Mouse (Mus musculus) heart, adult 2 months (tissue): ENCODE measurements around the gene Palm. TPM values are rescaled to one million over a fixed set of nuclear protein-coding genes. Genes with fewer than 3 reads are reported as not detected.

ENCODE experiments used
- DNase-seq, 2 experiments: peaks; one replicate each; pipeline ENCODE4 v3.0.0; 2021
- H3K27ac ChIP-seq: fragments of 200-600 bp; 2 replicates; pipeline ENCODE4 v1.8.1; 2022
- H3K27me3 ChIP-seq: fragments of 200-500 bp; 2 replicates; pipeline ENCODE4 v1.6.1; 2012; ENCODE audit warnings: mild to moderate bottlenecking, low read length, inconsistent platforms, mixed read lengths; ENCODE audit not compliant: control insufficient read depth, insufficient read depth
- H3K36me3 ChIP-seq: fragments of 200-500 bp; 2 replicates; pipeline ENCODE4 v1.6.1; 2012; ENCODE audit warnings: low read length, inconsistent platforms; ENCODE audit not compliant: control insufficient read depth, insufficient read depth
- H3K4me1 ChIP-seq: fragments of 200-500 bp; 2 replicates; pipeline ENCODE4 v1.6.1; 2011; ENCODE audit warnings: low read length; ENCODE audit not compliant: control insufficient read depth, insufficient read depth
- H3K4me3 ChIP-seq: fragments of 200-600 bp; 2 replicates; pipeline ENCODE4 v1.8.1; 2022
- H3K79me2 ChIP-seq: fragments of 200-500 bp; replicated peaks from 2 replicates; pipeline ENCODE4 v1.6.1; 2012; ENCODE audit warnings: mild to moderate bottlenecking, inconsistent platforms, low read length, moderate library complexity, mixed read lengths; ENCODE audit not compliant: control insufficient read depth, insufficient read depth
- H3K9ac ChIP-seq: fragments of 200-500 bp; 2 replicates; pipeline ENCODE4 v1.6.1; 2012; ENCODE audit warnings: low read depth, mild to moderate bottlenecking, control low read depth, inconsistent platforms, low read length, mixed read lengths
- CTCF ChIP-seq: fragments of 200-600 bp; IDR thresholded peaks from 2 replicates; pipeline ENCODE4 v1.8.1; 2022; ENCODE audit warnings: antibody characterized with exemption, mild to moderate bottlenecking, moderate library complexity
- EP300 ChIP-seq: fragments of 200-500 bp; IDR thresholded peaks from 2 replicates; pipeline ENCODE4 v1.6.1; 2011; ENCODE audit warnings: low read depth, low read length, control low read depth; ENCODE audit not compliant: insufficient read depth
- POLR2A ChIP-seq: fragments of 200-500 bp; IDR thresholded peaks from 2 replicates; pipeline ENCODE4 v1.6.1; 2011; ENCODE audit warnings: mild to moderate bottlenecking, low read depth, low read length, control low read depth; ENCODE audit not compliant: insufficient read depth
- WGBS: fragments of 180-500 bp; shearing (Covaris S2); methylation state at CpG from one replicate; pipeline ENCODE4 v1.1.7; 2018; 5-methylcytosine and 5-hydroxymethylcytosine counted together
- intact Hi-C: fragments of 180-260 bp; cut with DNase I; formaldehyde crosslinking; loops from one replicate; pipeline ENCODE4 v1.15.1; 2025
- polyA plus RNA-seq: library from polyadenylated mRNA; depleted of rRNA; stranded (reverse); fragments of >200 nt; gene quantifications from 2 replicates; pipeline ENCODE4 v1.2.3, GENCODE M21; 2012
- total RNA-seq, 2 experiments: library from RNA; stranded (reverse); gene quantifications; 2 replicates each; pipeline ENCODE4 v1.2.3; 2021

Gene Palm
- total and polyA plus RNA-seq, 3 experiments, result 31.4 to 55.6 (median 51.4) TPM

GRCm38 (mm10) chr10:79774486-79775279, 18.7 kb upstream of the Palm start:
- no peaks in the 10 kb centered on the region for H3K79me2 ChIP-seq
- intact Hi-C loops, result no loop called here
- H3K9ac ChIP-seq, result no peak overlapping the region
- H3K4me1 ChIP-seq, result peaks cover 1% of the 10 kb centered on the region
- peak; percentile 59 for TF ChIP-seq CTCF
- no peak for TF ChIP-seq EP300
- no peaks in the 10 kb centered on the region for H3K27me3 ChIP-seq
- H3K27ac ChIP-seq, result no peak overlapping the region
- H3K4me3 ChIP-seq, result no peak overlapping the region
- peak in 1 of 2 experiments; percentile 22 for DNase-seq
- 51% methylated on average over 5 of the region's 5 CpGs for WGBS
- no peaks in the 10 kb centered on the region for H3K36me3 ChIP-seq

- peak; percentile 48 to 59 for DNase-seq
- WGBS, result 6% methylated on average over 39 of the region's 39 CpGs
Measured at GRCm38 (mm10) chr10:79777103-79777531, 16.3 kb upstream of the Palm start, which contains the start of gene Fstl3. Fstl3 (plus strand) TSS chr10:79777272.

GRCm38 (mm10) chr10:79778006-79778405, 15.4 kb upstream of the Palm start:
- 8% methylated on average over 15 of the region's 15 CpGs for WGBS
- no peaks in the 10 kb centered on the region for H3K36me3 ChIP-seq
- TF ChIP-seq EP300, result no peak
- no peak for TF ChIP-seq CTCF
- no peak for TF ChIP-seq POLR2A
- no peak overlapping the region; the same call in 1 of the 2 replicates for H3K27ac ChIP-seq
- H3K9ac ChIP-seq, result no peak overlapping the region; the same call in 1 of the 2 replicates
- H3K4me1 ChIP-seq, result peaks cover 4% of the 10 kb centered on the region
- H3K79me2 ChIP-seq, result no peaks in the 10 kb centered on the region
- intact Hi-C loops, result no loop called here
- DNase-seq, result peak; percentile 56 to 63
- no peaks in the 10 kb centered on the region for H3K27me3 ChIP-seq
- H3K4me3 ChIP-seq, result no peak overlapping the region; the same call in 1 of the 2 replicates

More at GRCm38 (mm10) chr10:79777103-79777531, 16.3 kb upstream of the Palm start, which contains the start of gene Fstl3:
- no peaks in the 10 kb centered on the region for H3K79me2 ChIP-seq
- no peak for TF ChIP-seq POLR2A
- no peak for TF ChIP-seq CTCF
- no peak for TF ChIP-seq EP300
- H3K27ac ChIP-seq, result peak within 1 kb of the TSS; percentile 17
- peak within 1 kb of the TSS; percentile 71 for H3K9ac ChIP-seq
- no peaks in the 10 kb centered on the region for H3K27me3 ChIP-seq
- peak within 1 kb of the TSS; percentile 34; the same call in 1 of the 2 replicates for H3K4me3 ChIP-seq
- intact Hi-C loops, result no loop called here
- H3K36me3 ChIP-seq, result no peaks in the 10 kb centered on the region
- H3K4me1 ChIP-seq, result peaks cover 4% of the 10 kb centered on the region

- Histone ChIP-seq H3K4me1 (peaks cover 4% of the 10 kb centered on the region), H3K79me2 (no peaks in the 10 kb centered on the region), H3K36me3 (no peaks in the 10 kb centered on the region), H3K4me3 (no peak overlapping the region), H3K27ac (no peak overlapping the region), H3K9ac (no peak overlapping the region), H3K27me3 (no peaks in the 10 kb centered on the region)
- DNase-seq, result no peak
- intact Hi-C loops, result no loop called here
- 35% methylated on average over 2 of the region's 2 CpGs for WGBS
- TF ChIP-seq CTCF (no peak), EP300 (no peak), POLR2A (no peak)
Measured at GRCm38 (mm10) chr10:79779193-79779592, 14.2 kb upstream of the Palm start.

- Histone ChIP-seq H3K9ac (peak overlapping the region; percentile 63), H3K36me3 (no peaks in the 10 kb centered on the region), H3K4me1 (peaks cover 4% of the 10 kb centered on the region), H3K79me2 (no peaks in the 10 kb centered on the region), H3K4me3 (peak overlapping the region; percentile 49), H3K27ac (no peak overlapping the region; the same call in 1 of the 2 replicates), H3K27me3 (no peaks in the 10 kb centered on the region)
- intact Hi-C loops, result loop anchor here (5.0 kb wide), 2 partner anchors 37 to 73 kb away; no protein-coding TSS in a partner anchor
- TF ChIP-seq POLR2A (no peak), CTCF (peak; percentile 80), EP300 (0 out of 2 replicates have a peak, but pooled peaks have one; percentile 41)
- DNase-seq, result peak; percentile 94
- 3% methylated on average over 55 of the region's 55 CpGs for WGBS
Measured at GRCm38 (mm10) chr10:79779784-79780663, 13.3 kb upstream of the Palm start.
